Mouse (Mus musculus) spleen, adult 12 weeks (tissue): ENCODE data around the gene Kank2.
A peak's percentile ranks its signal among the peaks of the same experiment; 100 is the strongest.
"Not testable (repeated sequence)": the region's sequence is repeated elsewhere in the genome, so short reads cannot be mapped to it uniquely, and the experiment has no call there.

Experiments
- DNase-seq: peaks from one replicate; pipeline ENCODE4 v3.0.0; 2022; ENCODE audit warnings: low spot score

Gene Kank2

GRCm38 (mm10) chr9:21781657-21782468 lies 16.7 kb downstream of the Kank2 start:
- no peak for DNase-seq

DNA sequence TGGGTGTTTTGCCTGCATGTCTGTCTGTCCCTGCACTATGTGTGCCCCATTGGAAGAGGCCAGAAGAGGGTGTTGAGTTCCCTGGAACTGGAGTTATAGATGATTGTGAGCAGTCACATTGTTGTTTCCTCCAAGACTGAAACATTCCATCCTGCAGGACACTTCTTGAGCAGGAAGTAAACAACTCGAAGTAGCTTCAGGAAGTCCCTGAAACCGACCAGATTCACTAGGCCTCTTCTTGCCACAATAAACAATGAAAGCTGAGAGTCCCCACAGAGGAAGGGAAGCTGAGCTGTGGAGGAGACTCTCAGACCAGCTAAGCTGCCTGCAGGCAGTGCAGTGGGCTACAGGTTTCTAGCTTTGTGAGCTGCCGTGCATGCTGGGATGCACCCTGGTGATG lies 20.8 kb downstream of the Kank2 start:
- DNase-seq: no peak

- no peak for DNase-seq
Measured at GRCm38 (mm10) chr9:21774353-21774752, 24.2 kb downstream of the Kank2 start.

GRCm38 (mm10) chr9:21773396-21773795 lies 25.1 kb downstream of the Kank2 start:
- DNase-seq: not testable (repeated sequence)

DNA sequence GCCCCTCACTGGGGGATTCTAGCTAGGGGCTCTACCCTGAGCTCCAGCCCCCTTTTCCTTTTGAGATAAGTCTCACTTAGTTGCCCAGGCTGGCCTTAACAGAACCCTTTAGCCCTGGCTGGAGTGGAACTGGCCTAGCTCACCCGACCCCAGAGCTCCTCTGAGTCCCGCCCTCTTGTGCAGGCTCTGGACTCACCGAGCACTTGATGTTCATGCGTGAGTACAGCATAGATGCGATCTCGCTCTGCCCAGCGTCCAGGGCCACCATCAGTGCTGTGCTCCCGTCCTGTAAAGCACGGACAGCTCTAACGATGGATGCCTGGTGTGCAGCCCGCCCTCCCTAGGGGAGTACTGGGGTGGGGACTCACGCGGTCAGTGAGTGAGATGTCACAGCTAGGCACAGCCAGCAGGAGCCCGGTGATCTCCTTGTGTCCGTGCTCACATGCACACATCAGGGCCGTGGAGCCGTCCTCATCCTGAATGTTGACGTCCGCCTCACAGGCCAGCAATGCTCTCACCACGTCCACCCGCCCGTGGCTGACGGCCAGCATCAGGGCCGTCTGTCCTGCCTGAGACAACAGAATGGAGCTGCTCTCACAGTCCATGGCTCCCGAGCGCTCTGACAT lies 28.9 kb downstream of the Kank2 start:
- DNase-seq: no peak

GRCm38 (mm10) chr9:21768511-21769411 lies 29.8 kb downstream of the Kank2 start:
- no peak for DNase-seq

DNA sequence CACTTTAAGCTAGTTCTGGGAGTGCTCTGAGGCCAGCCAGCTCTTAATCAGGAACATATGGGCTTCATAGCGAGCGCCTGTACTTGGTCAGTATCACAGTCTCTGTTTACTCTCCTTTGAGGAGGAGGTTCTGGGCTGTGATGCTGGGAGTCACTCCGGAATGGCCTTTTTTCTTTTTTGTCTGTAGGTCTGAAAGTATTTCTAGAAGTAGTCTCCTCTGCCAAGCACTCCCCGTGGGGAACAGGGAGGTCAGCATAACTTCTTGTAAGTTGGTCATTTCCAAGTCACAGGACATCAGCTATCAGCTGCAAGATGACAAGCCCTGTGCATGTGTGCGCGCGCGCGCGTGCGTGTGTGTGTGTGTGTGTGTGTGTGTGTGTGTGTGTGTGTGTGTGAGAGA lies 30.6 kb downstream of the Kank2 start:
- no peak for DNase-seq

GRCm38 (mm10) chr9:21764084-21764999 lies 34.2 kb downstream of the Kank2 start:
- no peak for DNase-seq

DNA sequence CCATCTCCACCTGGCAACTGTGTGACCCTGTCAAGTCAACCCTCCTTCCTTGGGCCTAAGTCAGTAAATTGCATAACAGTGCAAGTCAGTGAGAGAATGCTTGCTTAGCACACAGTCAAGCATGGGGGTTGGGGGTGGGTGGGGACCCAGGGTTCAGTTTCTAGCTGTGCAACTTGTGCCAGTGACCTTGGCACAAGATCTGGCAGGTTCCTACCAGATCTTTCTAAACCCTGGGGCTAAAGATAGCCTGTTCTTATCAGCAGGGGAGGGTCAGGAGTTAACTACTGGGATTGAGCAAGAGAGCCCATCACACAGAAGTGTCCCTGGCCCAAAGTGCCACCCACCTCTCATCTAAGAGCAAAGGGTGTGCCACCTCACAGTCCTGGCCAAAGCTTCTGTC lies 36.4 kb downstream of the Kank2 start:
- no peak for DNase-seq

DNA sequence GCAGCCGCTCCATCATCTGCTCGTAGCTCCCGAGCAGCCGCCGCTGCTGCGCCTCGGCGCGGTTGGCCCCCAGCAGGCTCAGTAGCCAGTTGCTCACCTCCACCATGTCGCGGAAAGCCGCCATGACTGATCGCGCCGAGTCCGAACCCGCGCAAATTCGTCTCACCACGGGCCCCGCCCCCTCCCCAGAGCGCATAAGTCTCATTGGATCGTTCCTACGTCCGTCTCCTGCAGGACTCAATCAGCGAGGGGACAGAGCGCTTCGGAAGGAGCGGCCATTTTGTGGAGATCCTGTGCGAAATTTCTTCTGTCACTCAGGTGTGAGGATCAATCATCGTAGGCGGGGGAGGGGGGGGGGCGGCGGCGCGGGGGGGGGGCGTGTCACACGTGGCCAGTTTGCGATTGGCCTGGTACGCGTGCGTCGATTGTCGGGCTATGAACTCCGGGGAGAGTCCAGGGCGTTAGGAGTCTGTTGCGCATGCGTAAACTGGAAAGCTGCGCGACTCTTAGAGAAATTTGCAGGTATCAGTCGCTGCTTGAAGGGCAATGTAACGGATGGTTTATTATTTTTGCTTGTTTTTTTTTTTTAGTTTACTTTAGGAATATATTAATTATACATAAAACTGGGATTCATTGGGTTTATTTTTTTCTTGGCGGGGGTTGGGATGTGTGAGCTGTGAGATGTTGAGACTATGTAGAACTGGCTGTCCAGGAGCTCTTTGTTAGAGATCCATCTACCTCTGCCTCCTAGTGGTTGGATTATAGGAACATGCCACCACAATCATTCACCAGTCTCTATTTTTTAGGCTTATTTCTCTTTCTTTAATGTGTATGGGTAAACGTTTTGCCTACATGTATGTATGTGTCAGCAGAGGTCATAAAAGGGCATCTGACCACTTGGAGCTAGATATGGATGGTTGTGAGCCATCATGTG lies 38.1 kb downstream of the Kank2 start, which contains the start of gene Spc24:
Spc24 (minus strand) TSS at position 149 of the 934 bp plus-strand sequence.
- peak; percentile 88 for DNase-seq

DNA sequence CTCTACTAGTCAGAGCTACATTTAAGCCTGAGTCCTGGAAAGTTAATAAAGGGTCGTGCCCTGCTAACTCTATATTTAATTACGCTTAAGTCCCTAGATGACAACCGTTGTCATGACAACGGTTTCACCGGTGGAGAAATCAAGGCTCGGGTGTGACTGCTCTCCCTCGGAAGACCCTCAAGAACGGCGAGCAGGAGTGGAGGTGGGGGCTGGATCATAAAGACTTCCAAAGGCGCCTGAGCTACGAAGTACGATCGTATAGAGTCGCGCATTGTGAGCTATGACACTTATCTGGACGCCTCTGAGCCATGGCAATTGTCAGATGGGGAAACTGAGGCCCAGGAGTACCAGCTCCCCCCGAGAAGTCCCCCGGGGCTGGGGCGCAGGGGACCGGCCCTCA lies 38.8 kb downstream of the Kank2 start:
- no peak for DNase-seq

DNA sequence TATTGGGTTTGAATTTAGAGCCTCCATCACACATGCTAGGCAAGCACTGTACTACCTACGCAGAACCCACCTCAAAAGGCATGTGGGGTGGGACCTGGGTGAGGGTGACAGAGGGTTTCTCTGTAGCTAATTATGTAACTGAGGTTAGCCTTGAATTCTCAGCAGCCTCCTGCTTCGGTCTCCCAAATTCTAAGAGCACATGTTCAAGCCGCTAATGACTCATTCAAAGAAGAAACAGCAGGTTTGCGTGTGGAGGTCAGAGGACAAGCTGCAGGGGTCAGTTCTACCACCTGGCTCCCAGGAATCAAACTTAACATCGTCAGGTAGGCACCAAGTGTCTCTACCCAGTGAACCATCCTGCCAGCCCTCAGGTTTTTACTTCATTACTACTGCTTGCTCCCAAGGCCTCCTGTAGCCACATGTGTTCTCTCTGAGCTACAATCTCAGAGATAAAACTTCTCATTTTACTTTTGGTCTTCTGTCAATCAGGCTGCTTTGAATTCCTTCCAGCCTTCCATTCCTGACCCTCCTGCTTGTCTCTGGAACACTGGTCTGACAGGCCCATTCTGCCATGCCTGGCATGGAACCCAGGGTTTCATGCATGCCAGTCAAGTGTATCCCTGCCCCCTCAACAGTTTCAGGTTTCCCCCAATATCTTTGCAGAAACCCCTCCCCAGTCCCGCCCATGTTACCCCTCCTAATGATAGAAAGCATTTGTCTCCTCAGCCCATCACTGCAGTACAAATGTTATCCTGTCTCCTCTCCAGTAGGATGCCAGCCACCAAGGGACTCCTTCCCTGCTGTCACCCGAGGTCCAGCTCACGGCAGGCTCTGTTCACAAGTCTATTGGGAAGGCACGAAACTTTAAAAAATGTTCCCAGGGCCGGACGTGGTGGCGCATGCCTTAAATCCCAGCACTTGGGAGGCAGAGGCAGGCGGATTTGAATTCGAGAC lies 39.7 kb downstream of the Kank2 start:
- DNase-seq: no peak

- no peak for DNase-seq
Measured at GRCm38 (mm10) chr9:21754516-21755321, 43.8 kb downstream of the Kank2 start.

DNA sequence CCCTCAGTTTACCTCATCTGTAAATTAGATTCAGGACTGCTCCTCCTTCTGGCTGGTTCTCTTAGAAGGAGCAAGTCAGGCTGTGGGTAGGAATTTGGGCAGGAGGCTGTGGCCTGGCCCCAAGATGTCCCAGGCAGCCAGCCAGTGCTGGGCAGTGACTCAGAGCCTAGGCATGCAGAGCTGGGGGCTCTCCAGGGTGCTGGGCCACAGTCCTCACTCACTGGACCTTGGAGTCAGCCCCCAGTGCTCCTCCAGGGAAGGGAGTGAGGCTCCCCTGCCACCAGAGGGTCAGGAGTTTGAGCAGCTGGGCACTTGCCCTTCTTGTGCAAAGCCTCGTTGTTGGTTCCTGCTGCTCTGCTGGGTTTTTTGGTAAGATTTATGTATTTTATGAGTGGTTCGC lies 44.5 kb downstream of the Kank2 start:
- no peak for DNase-seq

DNA sequence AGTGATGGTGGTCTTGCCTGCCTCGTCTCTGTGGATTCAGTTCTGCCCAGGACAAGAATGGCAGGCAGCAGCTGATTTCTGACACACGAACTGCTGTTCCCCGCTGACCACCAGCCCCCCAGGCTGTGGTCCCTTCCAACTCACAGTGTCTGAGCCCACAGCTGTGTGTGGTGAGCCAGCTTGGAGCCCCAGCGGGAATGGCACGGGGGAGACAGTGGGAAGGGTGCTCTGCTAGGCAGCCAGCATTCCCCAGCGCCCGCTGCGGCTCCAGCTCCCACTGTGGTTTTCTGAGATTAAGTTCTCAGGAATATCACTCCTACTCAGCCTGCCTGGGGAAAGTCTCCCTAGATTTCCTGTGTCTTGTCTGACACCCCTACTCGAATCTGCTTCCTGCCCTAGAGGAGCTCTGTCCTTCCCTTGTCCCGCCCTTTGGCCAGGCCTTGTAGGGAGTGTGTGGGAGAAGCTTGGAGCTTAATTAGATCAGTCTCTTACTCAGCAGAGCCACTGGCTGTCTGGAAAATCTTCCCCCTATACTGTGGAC lies 46.2 kb downstream of the Kank2 start:
- no peak for DNase-seq

DNA sequence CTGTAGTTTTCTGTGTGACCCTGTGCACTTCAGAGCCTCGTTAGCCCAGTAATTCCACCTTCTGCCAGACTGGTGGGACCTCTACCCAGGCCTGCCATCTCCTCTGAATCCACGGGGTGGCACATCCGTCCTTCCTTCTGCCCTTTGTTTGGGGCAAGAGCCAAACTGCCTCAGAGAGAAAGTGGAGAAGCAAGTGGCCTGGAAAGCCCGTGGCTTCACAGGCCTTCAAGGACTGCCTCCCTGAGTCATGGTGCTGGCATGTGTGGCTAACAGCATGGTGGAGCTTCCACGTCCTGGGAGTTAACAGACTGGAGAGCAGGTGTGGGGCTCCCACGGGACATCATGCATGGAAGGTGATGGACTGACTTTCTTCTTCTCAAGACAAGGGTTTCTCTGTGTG lies 47.2 kb downstream of the Kank2 start:
- DNase-seq: no peak

GRCm38 (mm10) chr9:21750370-21750769 lies 48.2 kb downstream of the Kank2 start:
- DNase-seq: no peak
